In genomic region chr11:92774780-92775179, GRCm38 (mm10) we compare ENCODE assay signal across 9 mouse cellular contexts.
A peak's percentile ranks its signal among the peaks of the same experiment; 100 is the strongest.
DNase-seq lines count a peak whose midpoint lies in the region; ATAC-seq and TF ChIP-seq lines count a peak whose summit lies in the region.
"Had no signal": no experiment of that assay in that cellular context is flagged by ENCODE, and none has a peak within 500 bp of the region (broad histone marks: within the 10 kb centered on the region; RNA-seq: fewer than 3 reads in every experiment).

No protein-coding gene starts in this region.

- no peak overlapping the region for H3K4me2 ChIP-seq in heart, embryonic 12.5 days
- H3K4me2 ChIP-seq: heart, embryonic 15.5 days had no signal

- peak; percentile 0 to 10 for DNase-seq in layer of hippocampus, adult 2 months (ENCODE audit: low spot score in 2 of 2)
- no peak for DNase-seq in layer of hippocampus, adult 9-10 months (ENCODE audit: low spot score)
- DNase-seq in NIH3T3 (ENCODE audit: low read depth): peak; percentile 55
- DNase-seq in embryo, embryonic 9.5 days (ENCODE audit: extremely low spot score): peak; percentile 20
- no peak for DNase-seq in cerebellum, adult 11-12 months

- no peaks in the 10 kb centered on the region for H3K9me3 ChIP-seq in E14TG2a.4 (ENCODE audit: low read length)
- no peaks in the 10 kb centered on the region for H3K9me3 ChIP-seq in heart, embryonic 12.5 days (replicated peaks)
- H3K9me3 ChIP-seq: heart, embryonic 15.5 days had no signal

- H3K27me3 ChIP-seq in E14TG2a.4 (ENCODE audit: insufficient read depth, low read length): no peaks in the 10 kb centered on the region
- H3K27me3 ChIP-seq in heart, embryonic 12.5 days (replicated peaks): no peaks in the 10 kb centered on the region
- H3K27me3 ChIP-seq: heart, embryonic 15.5 days had no signal

- no peaks in the 10 kb centered on the region for H3K4me1 ChIP-seq in E14TG2a.4 (replicated peaks; ENCODE audit: low read depth, low read length)
- H3K4me1 ChIP-seq in heart, embryonic 12.5 days (replicated peaks): no peaks in the 10 kb centered on the region
- H3K4me1 ChIP-seq: heart, embryonic 15.5 days had no signal

- no peak for ATAC-seq in heart, embryonic 12.5 days (ENCODE audit: insufficient number of reproducible peaks, low FRiP score)
- ATAC-seq: activated CD4-positive, CD25-positive, alpha-beta regulatory T cell, adult 4 months had no signal

- WGBS in heart, embryonic 12.5 days: 23% methylated on average over 3 of the region's 3 CpGs

- peak; percentile 65 for TF ChIP-seq CTCF in layer of hippocampus, adult 2 months (conservative IDR thresholded peaks at IDR 0.05)
- peak; percentile 26; the same call in 1 of the 2 replicates for TF ChIP-seq CTCF in E14TG2a.4 (conservative IDR thresholded peaks at IDR 0.05; ENCODE audit: low read length)

- no peak overlapping the region for H3K4me3 ChIP-seq in layer of hippocampus, adult 2 months
- no peak overlapping the region for H3K4me3 ChIP-seq in E14TG2a.4 (replicated peaks; ENCODE audit: low read length)
- no peak overlapping the region for H3K4me3 ChIP-seq in heart, embryonic 12.5 days
- H3K4me3 ChIP-seq: heart, embryonic 15.5 days had no signal

- H3K36me3 ChIP-seq in E14TG2a.4 (ENCODE audit: insufficient read depth, low read length): no peaks in the 10 kb centered on the region
- no peaks in the 10 kb centered on the region for H3K36me3 ChIP-seq in heart, embryonic 12.5 days
- H3K36me3 ChIP-seq: heart, embryonic 15.5 days had no signal

- no peak overlapping the region for H3K27ac ChIP-seq in layer of hippocampus, adult 2 months
- H3K27ac ChIP-seq in heart, embryonic 12.5 days (ENCODE audit: poor library complexity, severe bottlenecking): no peak overlapping the region
- H3K27ac ChIP-seq: heart, embryonic 15.5 days had no signal

- H3K9ac ChIP-seq in heart, embryonic 12.5 days: no peak overlapping the region
- H3K9ac ChIP-seq: heart, embryonic 15.5 days had no signal

Comparison
In these comparisons a context has a peak if more than half of its experiments do, and no peak if none do; other contexts are left out.
1. DNase-seq: peak in layer of hippocampus, adult 2 months (2 of 2), NIH3T3 (single experiment) and embryo, embryonic 9.5 days (single experiment); none in layer of hippocampus, adult 9-10 months (single experiment) and cerebellum, adult 11-12 months (single experiment).